Mouse (Mus musculus): ENCODE measurements around the gene Abl1.

Abl1 gene

DNA sequence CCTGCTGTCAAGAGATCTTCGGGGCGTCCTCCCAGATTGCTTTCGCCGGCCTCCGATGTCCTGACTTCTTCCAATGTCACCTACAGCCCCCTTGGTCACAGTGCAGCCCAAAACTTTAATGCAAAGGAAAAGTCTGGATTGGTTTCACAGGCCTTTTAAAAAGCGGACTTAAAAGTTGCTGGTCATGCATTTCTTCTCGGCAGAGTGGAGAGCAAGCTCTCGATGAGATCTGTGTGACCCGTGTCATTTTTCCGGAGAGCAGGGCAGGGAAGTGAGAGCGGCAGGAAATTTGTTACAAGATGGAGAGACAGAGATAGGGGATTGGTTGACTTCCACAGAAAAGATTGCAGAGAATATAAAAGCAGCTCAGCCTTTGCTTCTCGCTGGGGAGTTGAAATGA, 869 bp downstream of the Abl1 start:
- peak in 1 of 2 experiments; percentile 35 for DNase-seq

DNA sequence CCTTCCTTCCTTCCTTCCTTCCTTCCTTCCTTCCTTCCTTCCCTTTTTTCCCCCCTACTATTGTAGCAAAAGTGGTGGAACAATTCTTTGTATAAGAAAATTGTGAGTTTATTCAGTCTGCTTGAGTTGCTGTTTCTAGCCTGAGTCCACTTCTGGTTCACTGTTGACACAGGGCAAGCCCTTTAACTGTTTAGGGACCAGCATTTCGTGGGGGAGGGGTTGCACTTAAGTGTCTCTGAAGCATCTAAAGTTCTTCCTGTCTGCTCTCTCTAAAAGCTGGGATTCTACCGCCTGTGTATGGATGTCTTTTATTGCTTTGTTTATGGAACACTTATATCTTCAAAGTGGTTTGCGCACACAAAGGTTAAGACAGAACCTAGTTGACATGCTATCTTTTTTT, 1.9 kb downstream of the Abl1 start:
- DNase-seq = no peak

DNA sequence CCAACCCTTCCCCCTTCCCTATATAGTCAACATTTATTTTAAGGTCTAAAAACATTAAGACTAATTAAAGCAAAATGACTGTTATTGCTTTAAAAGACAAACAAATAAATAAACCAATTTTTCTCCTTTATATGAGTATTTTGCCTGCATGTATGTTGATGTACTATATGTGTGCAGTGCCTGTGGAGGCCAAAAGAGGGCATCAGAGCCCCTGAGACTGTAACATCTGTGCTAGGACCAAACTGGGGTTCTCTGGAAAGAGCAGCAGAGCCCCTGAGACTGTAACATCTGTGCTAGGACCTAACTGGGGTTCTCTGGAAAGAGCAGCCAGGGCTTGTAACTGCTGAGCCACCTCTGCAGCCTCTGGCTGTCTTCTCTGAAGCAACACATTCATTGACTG, 10.0 kb downstream of the Abl1 start:
- no peak for DNase-seq

DNA sequence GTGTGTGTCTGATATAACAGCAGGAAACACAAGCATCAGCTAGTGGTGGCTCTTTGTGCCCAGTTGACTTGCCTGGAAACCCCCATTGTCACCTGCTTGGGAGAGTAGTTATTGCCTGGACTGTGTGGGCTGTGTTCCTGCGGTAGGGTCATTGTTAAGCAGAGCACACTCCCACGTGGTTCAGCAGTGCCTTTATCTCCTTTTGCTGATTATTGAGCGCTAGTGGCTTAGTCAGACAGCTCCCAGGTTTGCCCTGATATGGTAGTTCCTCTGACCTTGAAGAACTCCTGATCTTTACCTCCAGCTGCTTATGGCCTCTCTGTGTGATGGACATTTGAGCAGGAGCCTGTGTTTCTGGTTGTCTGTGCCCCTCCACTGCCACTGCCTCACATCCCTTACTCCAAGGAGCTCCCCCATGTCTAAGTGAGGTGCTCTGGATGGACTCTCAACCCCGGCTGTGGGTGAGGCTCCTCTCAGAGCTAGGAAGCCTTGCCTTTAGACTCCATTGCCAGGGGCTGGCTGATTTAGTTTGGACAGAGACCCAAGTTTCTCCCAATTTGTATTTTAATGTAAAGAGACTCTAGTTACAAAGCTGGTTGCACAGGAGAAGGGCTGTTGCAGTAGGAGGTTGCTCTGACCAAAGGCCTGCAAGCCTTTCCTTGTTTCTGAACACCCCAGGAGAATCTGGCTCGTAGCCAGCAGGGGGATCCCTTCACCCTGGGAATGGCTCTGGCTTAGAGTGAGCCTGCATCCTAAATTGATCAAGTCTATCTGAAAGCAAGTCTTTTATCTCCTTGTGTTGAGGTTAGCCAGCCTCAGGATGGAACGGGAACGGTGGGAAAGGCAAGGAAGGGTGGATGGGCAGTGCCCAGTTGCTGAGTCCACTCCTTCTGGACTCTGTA, 12.6 kb downstream of the Abl1 start:
- no peak for DNase-seq

DNA sequence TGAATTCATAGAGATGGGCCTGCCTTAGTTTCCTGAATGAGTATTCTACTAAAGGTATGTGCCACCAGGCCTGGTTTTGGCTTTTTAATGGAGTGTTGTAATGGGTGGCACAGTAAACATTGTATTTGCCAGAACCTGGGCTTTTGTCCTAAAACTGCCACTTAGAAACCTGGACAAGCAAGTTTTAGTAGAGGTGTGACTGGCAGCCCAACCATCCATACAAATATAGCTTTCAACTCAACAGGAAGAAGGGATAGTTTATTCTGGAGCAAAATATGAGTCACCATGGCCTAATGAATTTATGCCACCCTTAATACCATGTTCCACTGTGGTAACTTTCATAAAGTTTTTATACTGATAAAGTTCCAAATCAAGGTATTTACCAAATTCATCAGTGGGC, 15.1 kb downstream of the Abl1 start:
- DNase-seq = no peak

DNA sequence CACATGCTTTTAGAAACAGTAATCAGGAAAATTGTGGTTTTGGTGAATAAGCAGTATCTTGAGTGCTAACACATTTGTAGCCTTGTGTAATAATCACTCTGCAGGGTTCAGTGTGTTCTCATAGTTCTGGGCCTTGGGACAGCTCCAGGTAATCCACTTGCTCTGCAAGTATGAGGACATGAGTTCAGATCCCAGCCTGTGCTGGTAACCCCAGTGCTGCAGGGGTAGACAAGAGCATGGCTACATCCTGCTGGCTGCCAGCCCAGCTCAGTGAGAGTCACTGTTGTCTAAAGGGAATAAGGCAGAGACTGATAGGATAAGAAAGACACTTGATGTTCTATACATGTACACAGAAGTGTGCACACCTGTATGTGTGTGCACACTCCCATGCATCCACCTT, 17.7 kb downstream of the Abl1 start:
- DNase-seq = no peak

DNA sequence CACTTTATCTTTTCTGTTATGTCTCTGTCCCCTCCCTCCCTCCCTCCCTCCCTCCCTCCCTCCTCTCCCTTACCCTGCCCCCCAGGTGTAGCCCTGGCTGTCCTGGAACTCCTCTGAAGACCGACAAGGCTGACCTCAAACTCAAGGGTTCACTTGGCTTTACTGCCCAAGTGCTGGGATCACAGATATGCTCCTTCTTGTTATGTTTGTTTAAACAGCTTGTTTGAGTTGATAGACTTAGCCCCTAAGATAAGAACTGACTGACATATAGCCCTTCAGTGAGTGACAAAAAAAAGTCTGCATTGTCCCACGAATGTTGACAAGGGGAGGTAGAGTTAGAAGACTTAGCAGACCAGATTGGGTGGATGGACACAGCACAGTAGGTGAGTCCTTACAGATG, 18.4 kb downstream of the Abl1 start:
- DNase-seq = no peak

- no peak for DNase-seq
Observed at GRCm38 (mm10) chr2:31712716-31713115, 24.5 kb downstream of the Abl1 start.

- no peak for DNase-seq
Observed at GRCm38 (mm10) chr2:31713813-31714212, 25.6 kb downstream of the Abl1 start.

DNA sequence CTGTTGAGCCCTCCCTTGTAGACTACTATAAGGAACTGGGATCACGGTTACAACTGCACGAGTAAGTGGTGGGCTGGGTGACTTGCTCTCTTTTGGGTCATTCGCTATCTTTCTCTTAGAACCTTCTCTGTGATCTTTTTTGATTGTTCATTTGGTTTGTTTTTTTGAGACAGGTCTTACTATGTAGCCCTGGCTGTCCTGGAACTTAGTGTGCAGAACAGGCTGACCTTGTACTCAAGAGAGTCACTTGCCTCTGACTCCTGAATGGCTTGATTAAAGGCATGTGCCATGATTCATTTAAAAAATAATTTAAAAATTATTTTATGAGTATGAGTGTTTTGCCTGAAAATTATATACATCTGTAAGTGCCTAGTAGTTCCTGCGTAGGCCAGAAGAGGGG, 26.6 kb downstream of the Abl1 start:
- no peak for DNase-seq

DNA sequence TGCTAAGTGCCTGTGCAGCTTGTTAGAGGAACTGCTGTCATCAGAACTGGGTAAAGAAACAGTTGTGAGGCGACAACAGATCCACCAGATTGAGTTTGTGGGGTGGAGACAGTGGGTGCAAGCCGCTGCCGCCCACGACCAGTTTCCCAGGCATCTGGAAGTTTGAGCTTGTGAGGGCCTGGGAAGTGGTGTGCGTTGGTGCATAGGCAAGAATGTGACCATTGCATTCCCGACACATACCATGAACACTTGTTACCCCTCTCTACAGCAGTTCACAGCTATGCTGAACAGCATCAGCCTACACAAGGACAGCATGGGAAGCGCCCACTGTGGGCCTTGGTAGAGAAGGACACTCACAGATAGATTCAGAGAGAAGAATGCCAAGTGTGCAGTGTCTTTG, 27.8 kb downstream of the Abl1 start:
- no peak for DNase-seq

GRCm38 (mm10) chr2:31719202-31719880, 31.2 kb downstream of the Abl1 start:
- no peak for DNase-seq

- no peak for DNase-seq
Observed at GRCm38 (mm10) chr2:31719944-31720343, 31.8 kb downstream of the Abl1 start.

GRCm38 (mm10) chr2:31720783-31721182, 32.6 kb downstream of the Abl1 start:
- no peak for DNase-seq

DNA sequence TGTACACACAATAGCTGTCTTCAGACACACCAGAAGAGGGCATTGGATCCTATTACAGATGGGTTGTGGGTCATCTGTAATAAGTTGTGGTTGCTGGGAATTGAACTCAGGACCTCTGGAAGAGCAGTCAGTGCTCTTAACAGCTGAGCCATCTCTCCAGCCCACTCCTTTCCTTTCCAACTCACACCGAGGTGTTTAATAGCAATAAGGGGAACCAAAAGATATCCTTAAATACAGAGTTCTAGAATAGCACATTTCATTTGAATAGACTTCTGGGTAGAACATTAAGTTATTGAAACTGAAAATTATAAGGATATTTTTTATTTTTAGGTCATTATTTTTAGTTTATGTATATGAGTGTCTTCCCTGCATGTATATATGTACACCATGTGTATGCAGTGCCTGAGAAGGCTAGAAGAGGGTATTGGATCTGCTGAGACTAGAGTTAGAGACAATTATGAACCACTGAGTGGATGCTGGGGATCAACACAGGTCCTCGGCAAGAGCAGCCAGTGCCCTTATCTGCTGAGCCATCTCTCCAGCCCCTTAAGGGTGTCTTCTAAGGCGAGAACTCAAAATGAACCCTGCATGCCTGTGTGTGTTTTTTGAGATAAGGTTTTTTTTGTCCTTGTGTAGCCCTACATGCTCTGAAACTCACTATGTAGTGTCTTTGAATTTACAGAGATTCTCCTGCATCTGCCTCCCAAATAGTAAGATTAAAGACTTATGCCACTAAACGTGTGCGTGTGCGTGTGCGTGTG, 36.7 kb downstream of the Abl1 start:
- no peak for DNase-seq

DNA sequence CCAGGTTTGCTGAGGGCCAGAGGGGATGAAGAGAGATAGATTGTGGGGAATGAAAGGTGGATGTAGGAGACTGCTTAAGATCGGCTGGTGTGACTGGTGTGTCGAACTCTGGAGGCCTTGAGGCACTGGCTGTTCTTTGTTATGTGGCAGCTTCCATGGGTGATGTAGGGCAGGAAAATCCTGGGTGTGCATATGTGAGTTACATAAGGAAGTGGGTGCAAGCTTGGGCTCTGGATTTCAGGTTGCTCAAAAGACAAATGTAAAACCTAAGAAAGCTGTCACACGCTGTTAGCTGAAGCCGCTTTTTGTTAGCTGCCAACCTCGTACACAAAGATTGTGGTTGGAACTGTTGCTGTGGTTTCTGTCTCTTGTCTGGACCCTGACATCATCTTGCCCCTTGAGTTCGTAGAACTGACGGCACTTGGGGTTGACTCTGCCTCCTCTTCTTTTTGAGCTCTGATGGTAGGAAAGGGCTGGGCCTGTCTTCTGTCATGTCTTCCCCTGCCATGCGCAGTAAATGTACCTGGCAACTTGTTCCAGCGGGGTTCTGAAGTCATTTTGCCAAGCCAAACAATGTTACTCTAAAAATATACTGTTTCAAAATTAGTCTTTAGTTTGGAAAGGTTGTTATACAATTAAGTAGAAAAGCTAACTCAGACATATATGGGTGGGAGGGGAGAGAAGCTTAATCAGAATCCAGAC, 39.6 kb downstream of the Abl1 start:
- DNase-seq = no peak

- no peak for DNase-seq
Observed at GRCm38 (mm10) chr2:31730640-31731039, 42.5 kb downstream of the Abl1 start.

- DNase-seq = no peak
Observed at GRCm38 (mm10) chr2:31732497-31732896, 44.3 kb downstream of the Abl1 start.

DNA sequence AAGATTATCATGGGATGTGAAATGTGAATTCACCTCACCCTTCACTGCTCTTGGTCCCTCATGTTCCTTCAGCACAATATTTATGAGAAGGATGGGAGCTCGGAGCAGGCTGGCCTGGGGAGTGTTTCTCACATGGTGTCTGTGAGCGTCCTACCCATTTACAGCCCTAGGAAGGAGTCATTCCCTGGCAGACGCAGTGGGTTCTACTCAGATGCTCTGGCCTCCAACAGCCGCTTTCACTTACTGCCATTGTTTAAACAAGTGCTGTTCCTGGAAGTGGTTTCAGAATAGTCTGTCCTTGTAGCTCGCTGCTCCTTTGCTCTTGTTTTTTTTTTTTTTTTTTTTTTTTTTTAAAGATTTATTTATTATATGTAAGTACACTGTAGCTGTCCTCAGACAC, 45.4 kb downstream of the Abl1 start:
- DNase-seq = no peak

DNA sequence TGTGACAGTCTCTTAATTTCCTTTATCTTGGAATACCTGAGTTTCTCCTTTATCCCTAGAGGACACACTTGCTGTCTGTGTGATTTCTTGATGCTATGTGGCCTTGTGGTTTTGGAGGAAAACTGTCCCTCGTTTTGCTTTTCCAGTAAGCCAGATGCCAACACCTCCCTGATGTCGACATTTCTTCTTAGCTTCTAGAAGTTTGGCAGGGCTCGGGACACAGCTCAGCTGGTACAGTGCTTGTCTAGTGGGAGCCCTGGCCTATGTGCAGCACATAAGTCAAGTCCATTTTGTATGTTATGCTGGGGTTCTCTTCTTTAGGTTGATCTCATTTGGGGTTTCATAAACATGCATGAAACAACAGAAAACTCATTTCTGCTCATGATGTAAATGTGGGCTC, 50.9 kb downstream of the Abl1 start:
- DNase-seq = no peak

GRCm38 (mm10) chr2:31741728-31742127, 53.6 kb downstream of the Abl1 start:
- DNase-seq = peak in 1 of 2 experiments; percentile 20

DNA sequence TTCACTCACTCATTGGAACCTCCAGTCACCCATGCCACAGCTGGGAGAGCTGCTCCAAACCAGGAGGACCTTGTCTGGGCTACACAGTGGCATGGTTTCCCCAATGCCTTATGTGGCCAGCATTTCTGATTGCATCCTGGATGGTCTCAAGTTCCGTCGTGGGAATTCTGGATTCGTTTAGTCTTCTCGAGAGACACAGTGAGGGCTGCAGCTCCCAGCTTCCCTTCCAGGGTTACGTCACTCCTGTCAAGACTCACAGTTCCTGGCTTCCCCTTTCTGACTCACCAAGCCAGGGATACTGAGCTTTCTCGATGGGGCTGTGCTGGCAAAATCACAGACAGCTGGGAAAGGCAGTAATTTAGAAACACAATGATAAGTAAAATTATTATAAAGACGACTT, 54.0 kb downstream of the Abl1 start:
- no peak for DNase-seq

GRCm38 (mm10) chr2:31745741-31746243, 57.6 kb downstream of the Abl1 start:
- DNase-seq = no peak
